Mouse (Mus musculus) C2C12 (cell line): Measurements from ENCODE around the gene Gm45753. TPM values are rescaled to one million over a fixed set of nuclear protein-coding genes. Genes with fewer than 3 reads are reported as not detected.

Experiments used
- H3K27me3 ChIP-seq: one replicate; pipeline ENCODE4 v1.6.1; 2011; ENCODE audit not compliant: control insufficient read depth, insufficient read depth, insufficient read length
- H3K36me3 ChIP-seq: one replicate; pipeline ENCODE4 v1.6.1; 2011; ENCODE audit not compliant: control insufficient read depth, insufficient read depth
- H3K4me3 ChIP-seq: one replicate; pipeline ENCODE4 v1.5.1; 2011; ENCODE audit warnings: mild to moderate bottlenecking, control low read depth; ENCODE audit not compliant: poor library complexity, insufficient read depth, severe bottlenecking
- H3K79me2 ChIP-seq: one replicate; pipeline ENCODE4 v1.6.1; 2011; ENCODE audit not compliant: control insufficient read depth, insufficient read depth
- H3K79me3 ChIP-seq: one replicate; pipeline ENCODE4 v1.6.1; 2011; ENCODE audit warnings: low read depth, control low read depth
- H3ac ChIP-seq: one replicate; pipeline ENCODE3; 2011; ENCODE audit warnings: low read depth; ENCODE audit not compliant: control insufficient read depth, insufficient read length
- CEBPB ChIP-seq: IDR thresholded peaks from one replicate; pipeline ENCODE4 v1.6.1; 2011; ENCODE audit warnings: low read depth, mild to moderate bottlenecking, control low read depth, moderate library complexity
- CTCF ChIP-seq: IDR thresholded peaks from one replicate; pipeline ENCODE4 v1.5.1; 2011; ENCODE audit not compliant: control insufficient read depth, insufficient read depth, insufficient read length
- FOSL1 ChIP-seq: IDR thresholded peaks from one replicate; pipeline ENCODE4 v1.8.0; 2011; ENCODE audit warnings: mild to moderate bottlenecking, low read length; ENCODE audit not compliant: poor library complexity, insufficient read depth, severe bottlenecking
- MAX ChIP-seq: IDR thresholded peaks from one replicate; pipeline ENCODE4 v1.6.1; 2011; ENCODE audit warnings: mild to moderate bottlenecking, control low read depth
- MYOD1 ChIP-seq: IDR thresholded peaks from one replicate; pipeline ENCODE4 v1.6.1; 2011; ENCODE audit warnings: low read depth; ENCODE audit not compliant: control insufficient read depth, insufficient read length
- MYOG ChIP-seq: IDR thresholded peaks from one replicate; pipeline ENCODE4 v1.6.1; 2011; ENCODE audit not compliant: control insufficient read depth, insufficient read length; ENCODE audit errors: extremely low read depth
- USF1 ChIP-seq: IDR thresholded peaks from one replicate; pipeline ENCODE4 v1.6.1; 2011; ENCODE audit warnings: low read depth, mild to moderate bottlenecking, control low read depth, moderate library complexity
- polyA plus RNA-seq: library from polyadenylated mRNA; unstranded; fragments of >200 nt; fragmentation: generic; extraction: Trizol; gene quantifications from one replicate; pipeline ENCODE4 v1.2.1, GENCODE M21; 2012; ENCODE audit warnings: missing spikeins

Gm45753 gene
- polyA plus RNA-seq, 1 experiment = not detected

DNA sequence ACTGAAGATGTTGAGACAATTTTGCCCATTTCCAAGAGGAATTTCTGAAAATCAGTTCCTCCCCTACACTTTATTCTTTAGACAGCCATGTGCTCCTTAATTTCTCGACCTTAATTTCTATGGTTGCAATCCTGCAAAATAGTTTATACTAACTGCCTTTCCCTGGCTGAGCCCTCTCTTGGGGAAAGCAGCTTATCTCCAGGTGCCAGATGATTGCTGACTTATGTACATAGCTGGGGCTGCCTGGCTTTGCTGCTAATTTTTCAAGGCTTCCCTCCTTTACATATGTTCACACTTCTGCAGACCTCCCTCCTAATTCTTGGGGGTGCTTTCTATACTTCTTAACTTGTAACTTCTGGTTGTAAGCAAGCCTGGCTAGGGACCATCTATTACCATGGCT is 12.7 kb upstream of the Gm45753 start:
- Histone ChIP-seq H3K27me3 (no peaks in the 10 kb centered on the region), H3K4me3 (no peak overlapping the region), H3K36me3 (no peaks in the 10 kb centered on the region), H3K79me2 (no peaks in the 10 kb centered on the region), H3ac (no peak overlapping the region), H3K79me3 (no peaks in the 10 kb centered on the region)
- TF ChIP-seq CEBPB (no peak), CTCF (no peak), FOSL1 (no peak), MAX (no peak), USF1 (no peak), MYOD1 (no peak), MYOG (no peak)

- H3K79me3 ChIP-seq = no peaks in the 10 kb centered on the region
- no peaks in the 10 kb centered on the region for H3K36me3 ChIP-seq
- H3K4me3 ChIP-seq = no peak overlapping the region
- TF ChIP-seq MYOG (no peak), MAX (no peak), CTCF (no peak), FOSL1 (no peak), USF1 (no peak), CEBPB (no peak), MYOD1 (no peak)
- H3K79me2 ChIP-seq = no peaks in the 10 kb centered on the region
- H3ac ChIP-seq = no peak overlapping the region
- H3K27me3 ChIP-seq = no peaks in the 10 kb centered on the region
Observed at GRCm38 (mm10) chr8:45310967-45311366, 2.7 kb upstream of the Gm45753 start.

DNA sequence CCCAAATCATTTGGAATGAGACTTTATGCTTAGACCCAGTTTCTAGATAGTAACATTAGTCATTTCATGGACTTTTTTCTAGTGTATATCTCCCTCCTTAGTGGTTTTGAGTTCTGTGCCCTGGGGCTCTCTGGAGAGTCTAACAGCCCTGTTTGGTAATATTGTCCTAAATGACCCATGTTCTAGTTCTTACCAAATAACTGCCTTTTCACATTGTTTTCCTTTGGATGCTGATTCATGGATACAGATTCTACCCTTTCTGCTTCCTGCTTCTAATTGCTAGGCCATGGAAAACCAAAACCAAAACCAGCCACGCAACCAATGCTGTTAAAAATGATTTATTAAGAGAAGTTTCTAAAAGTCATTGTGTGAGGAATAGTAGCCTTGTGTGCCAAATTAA is 2.8 kb downstream of the Gm45753 start:
- Histone ChIP-seq H3K36me3 (no peaks in the 10 kb centered on the region), H3ac (no peak overlapping the region), H3K79me3 (no peaks in the 10 kb centered on the region), H3K79me2 (no peaks in the 10 kb centered on the region), H3K4me3 (no peak overlapping the region), H3K27me3 (no peaks in the 10 kb centered on the region)
- TF ChIP-seq CTCF (no peak), CEBPB (no peak), FOSL1 (no peak), MAX (no peak), MYOG (no peak), USF1 (no peak), MYOD1 (no peak)

DNA sequence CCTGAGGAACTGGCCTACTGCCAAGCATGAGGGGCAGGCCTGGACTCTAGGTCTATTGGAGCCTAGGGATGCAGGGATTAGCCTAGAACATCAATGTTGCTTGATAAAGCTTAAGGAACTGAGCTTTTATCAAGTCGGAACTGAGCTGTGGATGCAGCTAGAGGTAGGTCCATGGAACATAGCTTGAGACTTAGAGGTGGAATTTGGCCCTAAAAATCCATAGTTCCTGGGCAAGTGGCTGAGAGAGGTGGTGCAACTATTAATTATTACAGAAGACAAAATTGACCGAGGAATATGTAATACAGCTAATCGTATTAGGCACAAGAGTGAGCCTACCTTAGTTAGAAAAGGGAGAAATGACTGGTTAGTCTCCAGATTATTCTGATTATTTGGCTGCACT is 3.9 kb downstream of the Gm45753 start:
- H3K4me3 ChIP-seq = no peak overlapping the region
- H3K36me3 ChIP-seq = no peaks in the 10 kb centered on the region
- no peak overlapping the region for H3ac ChIP-seq
- no peaks in the 10 kb centered on the region for H3K79me3 ChIP-seq
- H3K79me2 ChIP-seq = no peaks in the 10 kb centered on the region
- TF ChIP-seq CTCF = no peak
- TF ChIP-seq MYOG = no peak
- no peak for TF ChIP-seq USF1
- TF ChIP-seq CEBPB = no peak
- no peak for TF ChIP-seq MYOD1
- no peak for TF ChIP-seq MAX
- TF ChIP-seq FOSL1 = no peak
- no peaks in the 10 kb centered on the region for H3K27me3 ChIP-seq

DNA sequence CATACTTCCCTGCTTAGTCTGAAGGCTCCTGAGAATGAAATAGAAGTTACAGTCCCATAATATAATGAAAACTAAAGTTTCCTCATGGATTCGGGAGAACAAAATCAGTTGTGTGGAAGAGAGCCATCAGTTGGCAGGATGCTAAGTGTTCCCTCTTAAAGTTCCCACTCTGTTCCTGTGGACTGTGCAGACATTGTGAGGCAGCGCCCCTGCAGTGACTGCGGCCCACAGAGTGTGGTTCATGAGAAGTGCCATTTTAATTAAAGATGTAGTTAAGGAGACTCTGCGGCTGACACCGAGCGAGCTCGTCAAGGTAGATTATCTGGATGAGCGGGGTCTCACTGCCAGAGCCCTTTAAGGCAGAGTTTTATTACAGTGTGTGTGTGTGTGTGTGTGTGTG is 5.9 kb downstream of the Gm45753 start:
- H3K79me2 ChIP-seq = no peaks in the 10 kb centered on the region
- TF ChIP-seq MAX = no peak
- TF ChIP-seq CTCF = no peak
- TF ChIP-seq FOSL1 = no peak
- TF ChIP-seq USF1 = no peak
- TF ChIP-seq MYOD1 = no peak
- no peak for TF ChIP-seq CEBPB
- no peak for TF ChIP-seq MYOG
- H3K36me3 ChIP-seq = no peaks in the 10 kb centered on the region
- H3ac ChIP-seq = no peak overlapping the region
- H3K4me3 ChIP-seq = no peak overlapping the region
- no peaks in the 10 kb centered on the region for H3K27me3 ChIP-seq
- no peaks in the 10 kb centered on the region for H3K79me3 ChIP-seq

DNA sequence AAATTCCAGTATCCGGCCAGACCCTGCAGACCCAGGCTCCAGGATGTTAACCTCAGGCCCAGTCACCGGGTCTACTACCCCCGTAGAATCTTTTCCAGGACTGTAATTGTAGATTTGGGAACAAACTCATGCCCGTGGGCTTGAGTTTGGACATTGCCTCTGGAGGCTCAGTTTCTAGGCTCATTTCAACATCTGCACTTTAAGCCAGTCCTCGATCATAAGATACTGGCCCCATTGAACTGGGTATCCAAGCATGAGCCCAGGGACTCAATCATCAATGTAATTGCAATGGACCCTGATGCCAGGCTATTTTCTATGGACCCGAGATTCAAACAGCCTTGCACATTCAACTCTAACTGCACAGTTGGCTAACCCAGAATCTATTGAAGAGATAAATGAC is 13.0 kb downstream of the Gm45753 start:
- no peaks in the 10 kb centered on the region for H3K79me3 ChIP-seq
- no peaks in the 10 kb centered on the region for H3K79me2 ChIP-seq
- TF ChIP-seq FOSL1 (no peak), MYOD1 (no peak), MYOG (no peak)
- no peaks in the 10 kb centered on the region for H3K27me3 ChIP-seq
- H3K36me3 ChIP-seq = no peaks in the 10 kb centered on the region
- no peak overlapping the region for H3ac ChIP-seq
- no peak overlapping the region for H3K4me3 ChIP-seq
